Mouse (Mus musculus) forebrain, embryonic 14.5 days (tissue): ENCODE data around the gene Gm17190. TPM values are rescaled to one million over a fixed set of nuclear protein-coding genes. Genes with fewer than 3 reads are reported as not detected.
A peak's percentile ranks its signal among the peaks of the same experiment; 100 is the strongest.
"Not testable (repeated sequence)": the region's sequence is repeated elsewhere in the genome, so short reads cannot be mapped to it uniquely, and the experiment has no call there.

Experiments
- ATAC-seq: fragments of 200-750 bp; cut with Nextera tagmentation; 2 replicates; pipeline ENCODE4 v1.8.0; 2017; ENCODE audit warnings: mild to moderate bottlenecking, moderate library complexity
- DNase-seq: peaks from one replicate; pipeline ENCODE4 v3.0.0-alpha.2; 2015; ENCODE audit warnings: low spot score
- H3K27ac ChIP-seq: fragments of 300-500 bp; sonication (generic); 2 replicates; pipeline ENCODE4 v1.5.1; 2014; ENCODE audit warnings: low read depth, mild to moderate bottlenecking, control low read depth, low read length, moderate library complexity
- H3K27me3 ChIP-seq: fragments of 300-500 bp; sonication (generic); replicated peaks from 2 replicates; pipeline ENCODE4 v1.6.1; 2014; ENCODE audit warnings: low read length, control low read depth, mixed read lengths; ENCODE audit not compliant: control insufficient read depth, insufficient read depth
- H3K36me3 ChIP-seq: fragments of 300-500 bp; sonication (generic); 2 replicates; pipeline ENCODE4 v1.6.1; 2014; ENCODE audit warnings: low read length, control low read depth; ENCODE audit not compliant: control insufficient read depth, insufficient read depth
- H3K4me1 ChIP-seq: fragments of 300-500 bp; sonication (generic); 2 replicates; pipeline ENCODE4 v1.6.1; 2014; ENCODE audit warnings: antibody characterized with exemption, low read length, control low read depth; ENCODE audit not compliant: control insufficient read depth, insufficient read depth
- H3K4me2 ChIP-seq: fragments of 300-500 bp; sonication (generic); 2 replicates; pipeline ENCODE4 v1.6.1; 2014; ENCODE audit warnings: mild to moderate bottlenecking, control low read depth, low read length
- H3K4me3 ChIP-seq: fragments of 300-500 bp; sonication (generic); 2 replicates; pipeline ENCODE4 v1.5.1; 2014; ENCODE audit warnings: low read depth, low read length, control low read depth
- H3K9ac ChIP-seq: fragments of 300-500 bp; sonication (generic); 2 replicates; pipeline ENCODE4 v1.6.1; 2014; ENCODE audit warnings: mild to moderate bottlenecking, low read length, control low read depth, moderate library complexity
- H3K9me3 ChIP-seq: fragments of 300-500 bp; sonication (generic); replicated peaks from 2 replicates; pipeline ENCODE4 v1.6.1; 2016; ENCODE audit warnings: low read length, control low read depth, mixed read lengths; ENCODE audit not compliant: control insufficient read depth
- WGBS: fragments of 180-500 bp; shearing (Covaris S2); extraction: QIAGEN DNeasy Blood & Tissue Kit; methylation state at CpG from one replicate; pipeline ENCODE4 v1.1.7; 2014; 5-methylcytosine and 5-hydroxymethylcytosine counted together
- polyA plus RNA-seq: library from polyadenylated mRNA; unstranded; fragments of >200 nt; fragmentation: Nextera tagmentation; extraction: Ambion mirVana; gene quantifications from 2 replicates; pipeline ENCODE4 v1.2.1, GENCODE M21; 2014

Gm17190 gene
- polyA plus RNA-seq: not detected in 2 replicates

- not testable (repeated sequence) for H3K4me3 ChIP-seq, DNase-seq, H3K4me2 ChIP-seq, H3K27me3 ChIP-seq, H3K9ac ChIP-seq, ATAC-seq, H3K4me1 ChIP-seq, H3K36me3 ChIP-seq, H3K27ac ChIP-seq, H3K9me3 ChIP-seq
- 97% methylated on average over 1 of the region's 1 CpGs for WGBS
These were observed at the start of gene Gm17190 for GRCm38 (mm10) chr13:96081754-96082153. Gm17190 (plus strand) TSS chr13:96082054.

- WGBS: 94% methylated on average over 1 of the region's 1 CpGs
- H3K27ac ChIP-seq: no peak overlapping the region
- no peak overlapping the region for H3K4me3 ChIP-seq
- H3K9ac ChIP-seq: no peak overlapping the region
- H3K4me2 ChIP-seq: no peak overlapping the region
- DNase-seq (no peak), ATAC-seq (no peak)
- no peaks in the 10 kb centered on the region for H3K4me1 ChIP-seq
- no peaks in the 10 kb centered on the region for H3K36me3 ChIP-seq
- H3K27me3 ChIP-seq: no peaks in the 10 kb centered on the region
- H3K9me3 ChIP-seq: no peaks in the 10 kb centered on the region
These were observed 42.3 kb upstream of the Gm17190 start for GRCm38 (mm10) chr13:96039536-96039935.

GRCm38 (mm10) chr13:96040275-96041042, 41.4 kb upstream of the Gm17190 start:
- Histone ChIP-seq H3K9ac (no peak overlapping the region), H3K4me2 (no peak overlapping the region), H3K9me3 (no peaks in the 10 kb centered on the region), H3K27me3 (no peaks in the 10 kb centered on the region), H3K4me3 (no peak overlapping the region), H3K27ac (no peak overlapping the region), H3K36me3 (no peaks in the 10 kb centered on the region), H3K4me1 (0 out of 2 replicates have a peak, but pooled peaks cover 4% of the 10 kb centered on the region)
- no peak for DNase-seq
- 85% methylated on average over 11 of the region's 11 CpGs for WGBS
- ATAC-seq: no peak

GRCm38 (mm10) chr13:96045396-96045795, 36.5 kb upstream of the Gm17190 start:
- ATAC-seq: no peak

GRCm38 (mm10) chr13:96052755-96053154, 29.1 kb upstream of the Gm17190 start:
- Histone ChIP-seq H3K27ac (no peak overlapping the region), H3K36me3 (no peaks in the 10 kb centered on the region), H3K4me3 (no peak overlapping the region), H3K9me3 (no peaks in the 10 kb centered on the region), H3K9ac (no peak overlapping the region), H3K4me2 (no peak overlapping the region), H3K4me1 (no peaks in the 10 kb centered on the region), H3K27me3 (no peaks in the 10 kb centered on the region)
- 90% methylated on average over 3 of the region's 3 CpGs for WGBS
- no peak for ATAC-seq
- no peak for DNase-seq

More at GRCm38 (mm10) chr13:96045396-96045795, 36.5 kb upstream of the Gm17190 start:
- no peak overlapping the region for H3K27ac ChIP-seq
- WGBS: 39% methylated on average over 5 of the region's 5 CpGs
- 0 out of 2 replicates have a peak, but pooled peaks cover 4% of the 10 kb centered on the region for H3K4me1 ChIP-seq
- H3K4me3 ChIP-seq: no peak overlapping the region
- H3K4me2 ChIP-seq: no peak overlapping the region
- H3K9me3 ChIP-seq: no peaks in the 10 kb centered on the region
- H3K9ac ChIP-seq: no peak overlapping the region
- peak; percentile 44 for DNase-seq
- H3K36me3 ChIP-seq: no peaks in the 10 kb centered on the region
- no peaks in the 10 kb centered on the region for H3K27me3 ChIP-seq

- WGBS: 32% methylated on average over 8 of the region's 8 CpGs
- no peak overlapping the region for H3K4me3 ChIP-seq
- DNase-seq (peak; percentile 46), ATAC-seq (no peak)
- H3K4me1 ChIP-seq: peaks cover 4% of the 10 kb centered on the region
- H3K4me2 ChIP-seq: no peak overlapping the region
- no peaks in the 10 kb centered on the region for H3K36me3 ChIP-seq
- no peak overlapping the region for H3K9ac ChIP-seq
- no peaks in the 10 kb centered on the region for H3K27me3 ChIP-seq
- H3K9me3 ChIP-seq: no peaks in the 10 kb centered on the region
- H3K27ac ChIP-seq: no peak overlapping the region
These were observed 8.3 kb upstream of the Gm17190 start for GRCm38 (mm10) chr13:96073555-96073954.

- ATAC-seq, H3K36me3 ChIP-seq, H3K4me2 ChIP-seq, H3K9me3 ChIP-seq, H3K27me3 ChIP-seq, H3K4me3 ChIP-seq, DNase-seq, H3K4me1 ChIP-seq, H3K9ac ChIP-seq, H3K27ac ChIP-seq: not testable (repeated sequence)
- WGBS: 92% methylated on average over 3 of the region's 3 CpGs
These were observed 578 bp upstream of the Gm17190 start, which contains the start of gene Gm20075 for GRCm38 (mm10) chr13:96081276-96081675. Gm20075 (minus strand) TSS chr13:96081376.

- DNase-seq (no peak), ATAC-seq (no peak)
- Histone ChIP-seq H3K4me2 (no peak overlapping the region), H3K9me3 (no peaks in the 10 kb centered on the region), H3K27ac (no peak overlapping the region), H3K36me3 (no peaks in the 10 kb centered on the region), H3K27me3 (no peaks in the 10 kb centered on the region), H3K9ac (no peak overlapping the region), H3K4me1 (no peaks in the 10 kb centered on the region), H3K4me3 (no peak overlapping the region)
- 88% methylated on average over 7 of the region's 7 CpGs for WGBS
These were observed 3.9 kb downstream of the Gm17190 start for GRCm38 (mm10) chr13:96085581-96086302.

- Histone ChIP-seq H3K4me2 (no peak overlapping the region), H3K27me3 (no peaks in the 10 kb centered on the region), H3K27ac (no peak overlapping the region), H3K4me3 (no peak overlapping the region), H3K36me3 (no peaks in the 10 kb centered on the region), H3K9ac (no peak overlapping the region), H3K9me3 (no peaks in the 10 kb centered on the region), H3K4me1 (no peaks in the 10 kb centered on the region)
- DNase-seq (no peak), ATAC-seq (no peak)
- 76% methylated on average over 4 of the region's 4 CpGs for WGBS
These were observed 9.1 kb downstream of the Gm17190 start for GRCm38 (mm10) chr13:96090929-96091328.
